Mouse (Mus musculus) cerebellum, adult 11 months (tissue): Measurements from ENCODE around the gene Pfn1.

ENCODE experiments used
- DNase-seq: peaks from one replicate; pipeline ENCODE4 v3.0.0; 2022

The Pfn1 gene

DNA sequence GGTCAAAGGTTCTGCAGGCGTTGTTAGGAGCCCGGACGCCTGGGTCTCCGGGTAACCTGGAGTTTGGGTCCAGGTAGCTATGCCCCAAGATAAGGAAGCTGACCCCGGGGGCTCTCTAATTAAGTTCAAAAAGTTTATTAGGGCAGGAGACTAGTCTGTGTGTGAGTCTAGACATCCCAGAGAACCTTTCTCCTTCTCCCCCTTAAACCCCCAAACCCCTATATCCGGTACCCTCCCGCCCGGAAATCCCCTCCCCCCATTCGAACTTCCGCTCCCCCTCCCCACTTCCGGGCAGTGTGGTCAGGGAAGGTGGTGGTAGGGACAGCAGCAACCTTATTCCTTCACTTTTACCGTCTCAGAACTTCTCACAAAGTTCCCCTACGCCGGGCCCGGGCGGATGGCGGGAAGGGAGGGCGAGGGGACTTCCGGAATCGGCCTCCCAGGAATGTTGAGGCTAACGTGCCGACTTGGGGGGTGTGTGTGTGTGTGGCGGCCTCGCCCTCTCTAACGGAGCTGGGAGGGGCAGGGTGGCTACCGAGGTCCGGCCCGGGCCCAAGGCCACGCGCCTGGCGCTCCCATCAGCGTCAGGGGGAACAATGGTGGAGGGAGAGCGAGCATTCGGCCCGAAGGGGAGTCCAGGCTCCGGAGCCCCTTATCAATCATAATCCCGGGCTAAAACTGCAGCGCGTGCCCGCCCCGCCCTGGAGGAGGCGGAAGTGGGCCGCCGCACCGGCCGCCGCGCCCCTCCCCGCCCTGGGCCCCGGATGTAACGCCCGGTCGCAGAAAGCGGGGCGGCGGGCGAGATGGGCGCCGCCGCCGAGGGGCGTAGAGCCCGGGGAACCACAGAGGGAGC lies 873 bp downstream of the Pfn1 start:
- peak; percentile 22 for DNase-seq

- peak; percentile 24 for DNase-seq
These were observed 1.5 kb downstream of the Pfn1 start for GRCm38 (mm10) chr11:70652884-70653344.

- peak; percentile 24 for DNase-seq
These were observed 2.2 kb downstream of the Pfn1 start for GRCm38 (mm10) chr11:70652029-70652883.

- no peak for DNase-seq
These were observed 3.1 kb downstream of the Pfn1 start for GRCm38 (mm10) chr11:70651391-70651790.

- no peak for DNase-seq
These were observed 3.9 kb downstream of the Pfn1 start for GRCm38 (mm10) chr11:70650322-70651175.

DNA sequence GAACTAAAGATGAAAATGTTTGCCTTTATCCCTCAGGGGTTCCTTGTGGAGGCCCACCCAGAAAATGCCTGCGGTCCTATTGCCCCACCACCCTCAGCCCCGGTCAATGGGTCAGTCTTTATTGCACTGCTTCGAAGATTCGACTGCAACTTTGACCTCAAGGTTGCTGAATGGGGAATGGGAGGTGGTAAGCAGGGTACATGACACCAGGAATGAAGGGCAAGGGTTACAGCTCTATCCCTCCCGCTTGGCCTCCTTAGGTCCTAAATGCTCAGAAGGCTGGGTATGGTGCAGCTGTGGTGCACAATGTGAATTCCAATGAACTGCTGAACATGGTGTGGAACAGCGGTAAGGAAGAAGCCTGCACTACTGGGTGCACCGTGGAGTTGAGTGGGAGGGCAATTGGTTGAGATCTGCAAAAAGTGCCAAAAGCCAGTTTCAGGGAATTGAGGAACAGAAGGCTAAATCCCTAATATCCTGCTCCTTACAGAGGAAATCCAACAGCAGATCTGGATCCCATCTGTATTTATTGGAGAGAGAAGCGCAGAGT lies 5.2 kb downstream of the Pfn1 start:
- no peak for DNase-seq

- no peak for DNase-seq
These were observed 5.9 kb downstream of the Pfn1 start for GRCm38 (mm10) chr11:70648512-70648911.

GRCm38 (mm10) chr11:70647716-70648420 lies 6.6 kb downstream of the Pfn1 start:
- DNase-seq: no peak

DNA sequence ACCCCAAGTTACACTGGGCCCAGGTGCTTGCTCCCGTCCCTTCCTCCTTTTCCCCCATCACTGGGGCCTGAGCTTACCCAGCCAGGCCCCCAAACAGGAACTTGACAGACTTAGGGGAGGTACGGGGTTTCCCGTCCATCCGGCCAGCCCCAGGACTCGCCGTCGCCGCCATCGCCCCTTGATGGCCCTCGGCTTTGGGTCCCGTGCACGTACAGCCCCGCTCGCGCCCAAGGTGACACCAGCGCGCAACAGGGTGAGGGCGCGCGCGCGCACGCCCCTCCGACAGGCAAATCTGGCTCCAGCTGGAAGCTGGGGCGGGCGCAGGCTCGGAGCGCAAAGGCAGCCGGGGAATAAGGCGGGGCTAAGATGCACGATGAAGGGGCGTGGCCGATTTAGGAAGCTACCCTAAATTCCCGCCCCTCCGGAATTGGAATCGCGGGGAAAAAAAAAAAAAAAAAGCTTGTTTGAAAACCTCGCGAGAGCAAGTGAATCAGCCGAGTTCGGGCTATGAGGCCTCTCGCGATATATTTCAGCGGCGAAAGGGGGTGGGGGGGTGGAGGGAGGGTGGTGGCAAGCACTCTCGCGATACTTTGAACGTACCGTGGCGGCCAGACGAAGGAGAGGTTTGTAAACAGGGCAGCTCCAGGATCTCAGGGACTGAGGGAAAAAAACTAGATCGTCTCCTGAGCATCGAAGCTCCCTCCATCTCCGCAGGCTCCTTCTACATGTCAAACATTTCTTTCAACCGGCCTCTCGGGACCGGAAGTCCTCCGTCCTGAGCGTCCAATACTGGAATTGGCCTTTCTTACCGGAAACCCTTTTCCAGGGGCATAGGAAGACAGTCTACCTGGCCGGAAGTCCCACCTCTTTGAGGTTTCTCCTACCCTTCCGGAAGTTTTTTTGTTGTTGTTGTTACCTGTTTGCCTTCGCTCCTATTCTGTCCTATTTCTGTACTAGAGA lies 7.5 kb downstream of the Pfn1 start, which contains the start of the genes Rnf167 and Slc25a11:
Gene Rnf167, plus strand, starts transcription at position 545 of the 960 bp plus-strand sequence.
Gene Slc25a11, minus strand, starts transcription at position 789 of the 960 bp plus-strand sequence.
- peak; percentile 97 for DNase-seq

GRCm38 (mm10) chr11:70646259-70646555 lies 8.2 kb downstream of the Pfn1 start:
- peak; percentile 48 for DNase-seq

DNA sequence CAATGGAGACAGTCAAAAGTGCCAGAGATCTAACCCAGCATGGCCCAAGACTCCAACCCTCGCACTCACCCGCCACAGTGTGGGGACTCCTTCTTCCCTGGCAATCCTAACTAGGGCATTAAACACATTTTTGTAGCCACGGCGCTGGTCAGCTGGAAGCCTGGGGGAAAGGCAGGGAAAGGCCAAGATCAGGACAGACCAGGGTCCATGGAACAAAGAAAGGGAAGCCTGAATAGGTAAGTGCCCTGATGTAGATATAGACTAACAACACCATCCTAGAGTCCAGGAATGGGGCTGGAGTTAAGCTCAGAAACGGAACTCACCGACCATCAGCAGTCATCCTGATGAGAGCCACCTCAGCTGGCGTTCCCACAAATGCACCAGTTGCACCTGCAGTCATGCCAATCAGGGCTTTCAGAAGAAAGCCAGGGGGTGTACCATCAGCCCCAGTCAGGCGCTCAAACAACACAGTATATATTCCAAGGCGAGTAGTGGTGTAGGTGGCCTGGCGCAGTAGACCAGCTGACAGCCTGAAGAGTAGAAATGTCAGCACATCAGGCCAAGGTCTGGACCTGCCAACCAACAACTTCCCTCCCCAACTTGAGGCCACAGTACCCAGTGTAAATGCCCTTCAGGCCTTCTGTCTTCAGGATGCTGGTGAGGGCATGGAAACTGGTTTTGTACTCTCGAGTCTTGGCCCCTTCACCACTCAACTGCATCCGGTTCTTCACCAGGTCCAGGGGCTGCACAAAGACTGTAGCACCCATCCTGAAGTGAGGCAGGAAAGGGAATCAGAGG lies 8.8 kb downstream of the Pfn1 start:
- DNase-seq: no peak

DNA sequence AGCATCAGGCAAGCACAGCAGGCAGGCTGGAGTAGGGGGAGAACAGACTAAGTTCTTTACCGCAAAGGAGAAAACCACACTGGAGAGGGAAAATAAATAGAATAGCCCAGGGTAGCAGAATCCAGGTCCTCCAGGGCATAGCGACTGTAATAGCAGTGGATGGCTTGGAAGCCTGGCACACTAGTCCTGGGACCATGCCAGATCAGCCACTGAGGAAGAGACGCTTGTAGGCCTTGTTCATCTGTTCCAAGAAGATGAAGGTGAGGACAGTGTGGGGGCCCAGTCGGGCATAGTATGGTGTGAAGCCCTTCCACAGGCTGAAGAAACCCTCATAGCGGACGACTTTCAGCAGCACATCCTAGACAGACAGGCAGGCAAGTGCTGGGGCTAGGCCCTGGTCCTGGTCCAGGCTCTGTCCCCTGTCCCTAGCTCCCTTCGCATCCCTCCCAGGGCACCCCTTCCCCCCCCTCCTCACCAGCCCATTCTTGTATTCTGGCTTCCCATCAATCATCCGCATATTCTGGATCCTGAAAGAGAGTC lies 9.8 kb downstream of the Pfn1 start:
- no peak for DNase-seq

GRCm38 (mm10) chr11:70643051-70643450 lies 11.4 kb downstream of the Pfn1 start:
- no peak for DNase-seq

DNA sequence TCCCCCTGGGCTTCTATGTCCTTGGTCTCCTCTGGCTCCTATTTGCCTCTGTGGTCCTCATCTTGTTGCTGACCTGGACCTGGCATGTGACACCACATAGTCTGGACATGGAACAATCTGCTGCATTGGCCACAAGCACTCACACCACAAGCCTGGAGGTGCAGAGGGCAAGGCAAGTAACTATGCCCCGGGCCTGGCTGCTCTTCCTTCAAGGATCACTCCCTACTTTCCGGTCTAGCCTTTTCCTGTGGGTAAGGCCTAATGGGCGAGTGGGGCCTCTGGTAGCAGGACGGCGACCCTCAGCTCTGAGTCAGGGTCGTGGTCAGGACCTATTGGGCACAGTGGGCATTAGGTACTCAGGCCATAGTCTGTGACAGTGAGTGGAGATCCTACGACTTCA lies 13.2 kb downstream of the Pfn1 start:
- no peak for DNase-seq

DNA sequence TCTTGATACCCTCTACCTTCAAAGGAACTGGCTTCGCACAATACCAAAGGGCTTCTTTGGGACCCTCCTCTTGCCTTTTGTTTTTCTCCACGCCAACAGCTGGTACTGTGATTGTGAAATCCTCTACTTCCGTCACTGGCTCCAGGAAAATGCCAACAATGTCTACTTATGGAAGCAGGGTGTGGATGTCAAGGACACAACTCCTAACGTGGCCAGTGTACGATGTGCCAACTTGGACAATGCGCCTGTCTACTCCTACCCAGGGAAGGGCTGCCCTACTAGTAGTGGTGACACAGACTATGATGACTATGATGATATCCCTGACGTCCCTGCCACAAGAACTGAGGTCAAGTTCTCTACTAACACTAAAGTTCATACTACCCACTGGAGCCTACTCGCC lies 14.5 kb downstream of the Pfn1 start:
- DNase-seq: no peak

GRCm38 (mm10) chr11:70638714-70639278 lies 15.6 kb downstream of the Pfn1 start, which contains the start of gene Gp1ba:
Gene Gp1ba (plus strand): TSS chr11:70639122.
- no peak for DNase-seq

- DNase-seq: no peak
These were observed 16.2 kb downstream of the Pfn1 start for GRCm38 (mm10) chr11:70638293-70638692.

DNA sequence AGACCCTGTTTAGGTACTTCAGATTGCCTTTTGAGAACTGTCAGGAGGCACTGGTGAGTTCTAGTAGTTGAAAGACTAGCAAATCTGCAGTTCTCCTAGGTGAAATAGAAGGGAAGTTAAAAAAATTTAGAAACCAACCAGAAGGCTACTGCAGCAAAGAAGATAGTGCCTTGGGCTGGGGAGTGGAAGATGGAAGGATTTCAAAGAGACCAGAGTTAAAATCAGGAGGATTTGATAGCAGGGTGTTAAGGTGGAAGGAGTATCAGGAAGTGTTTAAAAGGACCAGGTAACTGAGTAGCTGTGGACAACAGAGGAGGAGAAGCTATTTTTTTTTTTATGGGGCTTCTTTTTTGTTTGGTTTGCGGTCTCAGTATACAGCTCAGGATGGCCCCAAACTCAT lies 16.7 kb downstream of the Pfn1 start:
- DNase-seq: no peak

GRCm38 (mm10) chr11:70635601-70636000 lies 18.8 kb downstream of the Pfn1 start:
- DNase-seq: no peak
